Comparison of ENCODE assay signal across 8 mouse cellular contexts in the genomic region with DNA sequence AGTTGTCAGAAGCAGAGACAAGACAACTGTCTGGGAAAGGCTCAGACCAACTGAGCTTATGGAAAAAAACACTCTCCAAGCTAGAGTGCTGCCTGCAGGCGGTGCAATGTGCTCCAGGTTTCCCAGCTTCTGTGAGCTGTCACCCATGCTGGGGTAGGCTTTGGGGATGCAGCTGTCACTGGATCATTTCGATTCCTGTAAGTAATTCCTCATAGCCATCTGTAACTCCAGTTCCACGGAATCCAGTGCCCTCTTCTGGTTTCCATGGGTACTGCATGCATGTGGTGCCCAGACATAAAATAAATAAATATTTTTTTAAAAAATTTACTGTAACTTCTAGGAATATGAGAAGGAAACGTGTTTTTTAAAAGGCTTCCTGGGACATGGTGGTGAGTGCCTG. TPM values are rescaled to one million over a fixed set of nuclear protein-coding genes. Genes with fewer than 3 reads are reported as not detected.
A peak's percentile ranks its signal among the peaks of the same experiment; 100 is the strongest.
DNase-seq lines count a peak whose midpoint lies in the region; ATAC-seq and TF ChIP-seq lines count a peak whose summit lies in the region.

No protein-coding gene starts in this region.

- H3K9me3 ChIP-seq in intestine, postnatal 0 days (ENCODE audit: control insufficient read depth), result no peaks in the 10 kb centered on the region
- no peaks in the 10 kb centered on the region for H3K9me3 ChIP-seq in intestine, embryonic 16.5 days (ENCODE audit: control insufficient read depth, low read length)
- no peaks in the 10 kb centered on the region for H3K9me3 ChIP-seq in midbrain, embryonic 15.5 days

- peaks cover 29% of the 10 kb centered on the region for H3K36me3 ChIP-seq in intestine, postnatal 0 days (ENCODE audit: control insufficient read depth, insufficient read depth)
- H3K36me3 ChIP-seq in intestine, embryonic 16.5 days (ENCODE audit: control insufficient read depth, insufficient read depth, low read length), result peaks cover 3% of the 10 kb centered on the region; the same call in 1 of the 2 replicates
- H3K36me3 ChIP-seq in midbrain, embryonic 15.5 days (replicated peaks), result no peaks in the 10 kb centered on the region

- no peak overlapping the region for H3K9ac ChIP-seq in intestine, postnatal 0 days (ENCODE audit: low read depth, low read length)
- H3K9ac ChIP-seq in intestine, embryonic 16.5 days (ENCODE audit: low read depth, low read length), result no peak overlapping the region
- H3K9ac ChIP-seq in midbrain, embryonic 15.5 days, result no peak overlapping the region

- no peaks in the 10 kb centered on the region for H3K4me1 ChIP-seq in intestine, postnatal 0 days (replicated peaks; ENCODE audit: control insufficient read depth, insufficient read depth, low read length)
- H3K4me1 ChIP-seq in intestine, embryonic 16.5 days (ENCODE audit: control insufficient read depth, insufficient read depth, low read length), result no peaks in the 10 kb centered on the region
- no peaks in the 10 kb centered on the region for H3K4me1 ChIP-seq in midbrain, embryonic 15.5 days

- H3K27ac ChIP-seq in intestine, postnatal 0 days (ENCODE audit: low read depth, low read length), result no peak overlapping the region
- H3K27ac ChIP-seq in intestine, embryonic 16.5 days (ENCODE audit: low read length), result no peak overlapping the region
- no peak overlapping the region for H3K27ac ChIP-seq in midbrain, embryonic 15.5 days

- H3K4me3 ChIP-seq in intestine, postnatal 0 days (ENCODE audit: low read depth, low read length), result no peak overlapping the region
- no peak overlapping the region for H3K4me3 ChIP-seq in intestine, embryonic 16.5 days (ENCODE audit: low read length)
- no peak overlapping the region for H3K4me3 ChIP-seq in midbrain, embryonic 15.5 days

- WGBS in intestine, postnatal 0 days, result 21% methylated on average over 4 of the region's 4 CpGs
- 19% methylated on average over 4 of the region's 4 CpGs for WGBS in intestine, embryonic 16.5 days
- 9% methylated on average over 4 of the region's 4 CpGs for WGBS in midbrain, embryonic 15.5 days

- H3K27me3 ChIP-seq in intestine, postnatal 0 days (replicated peaks; ENCODE audit: control insufficient read depth, insufficient read depth, low read length), result no peaks in the 10 kb centered on the region
- no peaks in the 10 kb centered on the region for H3K27me3 ChIP-seq in intestine, embryonic 16.5 days (replicated peaks; ENCODE audit: control insufficient read depth, insufficient read depth, low read length)
- H3K27me3 ChIP-seq in midbrain, embryonic 15.5 days (replicated peaks), result no peaks in the 10 kb centered on the region

- peak; percentile 83 for TF ChIP-seq CTCF in intestine, postnatal 0 days (IDR thresholded peaks at IDR 0.05; ENCODE audit: low read depth)

- no peak for ATAC-seq in intestine, postnatal 0 days
- no peak for ATAC-seq in intestine, embryonic 16.5 days
- peak; percentile 60; the same call in 1 of the 2 replicates for ATAC-seq in midbrain, embryonic 15.5 days (replicated peaks)

- no peak overlapping the region for H3K4me2 ChIP-seq in intestine, postnatal 0 days (replicated peaks; ENCODE audit: low read depth)
- no peak overlapping the region for H3K4me2 ChIP-seq in intestine, embryonic 16.5 days (ENCODE audit: low read depth, low read length)
- no peak overlapping the region for H3K4me2 ChIP-seq in midbrain, embryonic 15.5 days

- intact Hi-C loops in heart, postnatal 10 days (cut with DNase I), result loop anchor here (2.0 kb wide), 2 partner anchors 138 to 192 kb away; no protein-coding TSS in a partner anchor

- DNase-seq in adrenal gland, postnatal 14 days, result peak; percentile 80
- peak; percentile 35 for DNase-seq in embryo, embryonic 11.5 days (ENCODE audit: low read depth, low spot score)
- DNase-seq in heart, postnatal 10 days, result peak; percentile 63 to 80
- DNase-seq in left cerebral cortex, adult 8-10 months (ENCODE audit: low spot score in 2 of 2), result peak; percentile 12 to 40
- peak; percentile 26 for DNase-seq in thymus, postnatal 25 days

RNA-seq across cellular contexts. Expression of a gene that starts 5.2 kb away (rescaled TPM):
- polyA plus RNA-seq in intestine, postnatal 0 days (2015; fragmentation: Nextera tagmentation; extraction: Ambion mirVana), result not detected in 2 replicates
- polyA plus RNA-seq in intestine, embryonic 16.5 days (2015; fragmentation: Nextera tagmentation; extraction: Ambion mirVana), result not detected in 2 replicates
- not detected in 2 replicates for total RNA-seq in adrenal gland, postnatal 14 days (2021)
- not detected for total RNA-seq in heart, postnatal 10 days (2021)
- total RNA-seq in left cerebral cortex, adult 8-10 months (2022), result not detected
- not detected in 2 replicates for polyA plus RNA-seq in midbrain, embryonic 15.5 days (2015; fragmentation: Nextera tagmentation; extraction: Ambion mirVana)

RNA-seq across cellular contexts. Expression of a gene that starts 10.0 kb away (rescaled TPM):
- polyA plus RNA-seq in intestine, postnatal 0 days (2015; fragmentation: Nextera tagmentation; extraction: Ambion mirVana), result 75.4 and 79.3 TPM in 2 replicates
- polyA plus RNA-seq in intestine, embryonic 16.5 days (2015; fragmentation: Nextera tagmentation; extraction: Ambion mirVana), result 55.8 and 58.0 TPM in 2 replicates
- total RNA-seq in adrenal gland, postnatal 14 days (2021), result 159 and 182 TPM in 2 replicates
- 100 to 1,000 TPM; 122 to 137 TPM for total RNA-seq in heart, postnatal 10 days (2021)
- total RNA-seq in left cerebral cortex, adult 8-10 months (2022), result 10 to 100 TPM; 51.7 to 53.6 (median 53.1) TPM
- polyA plus RNA-seq in midbrain, embryonic 15.5 days (2015; fragmentation: Nextera tagmentation; extraction: Ambion mirVana), result 15.1 and 16.6 TPM in 2 replicates

Comparison
In these comparisons a context has a peak if more than half of its experiments do, and no peak if none do; other contexts are left out.
1. DNase-seq: peak in every context shown above with its lines; median percentile 80 in adrenal gland, postnatal 14 days; 72 in heart, postnatal 10 days; 35 in embryo, embryonic 11.5 days; 26 in left cerebral cortex, adult 8-10 months; 26 in thymus, postnatal 25 days.